Mouse (Mus musculus) heart, postnatal 0 days (tissue): ENCODE measurements at regions not wholly inside any gene's neighbourhood (a gene's known extent, or its start where the extent isn't known, plus 50 kb on each side); places are given as distances from the start of the nearest gene placed in this dataset.

Experiments used
- CTCF ChIP-seq: IDR thresholded peaks from 2 replicates; pipeline ENCODE4 v1.5.1; 2016; ENCODE audit warnings: antibody characterized with exemption, control low read depth, low read depth
- EP300 ChIP-seq: IDR thresholded peaks from 2 replicates; pipeline ENCODE4 v1.6.1; 2016; ENCODE audit warnings: antibody characterized with exemption, low read depth

DNA sequence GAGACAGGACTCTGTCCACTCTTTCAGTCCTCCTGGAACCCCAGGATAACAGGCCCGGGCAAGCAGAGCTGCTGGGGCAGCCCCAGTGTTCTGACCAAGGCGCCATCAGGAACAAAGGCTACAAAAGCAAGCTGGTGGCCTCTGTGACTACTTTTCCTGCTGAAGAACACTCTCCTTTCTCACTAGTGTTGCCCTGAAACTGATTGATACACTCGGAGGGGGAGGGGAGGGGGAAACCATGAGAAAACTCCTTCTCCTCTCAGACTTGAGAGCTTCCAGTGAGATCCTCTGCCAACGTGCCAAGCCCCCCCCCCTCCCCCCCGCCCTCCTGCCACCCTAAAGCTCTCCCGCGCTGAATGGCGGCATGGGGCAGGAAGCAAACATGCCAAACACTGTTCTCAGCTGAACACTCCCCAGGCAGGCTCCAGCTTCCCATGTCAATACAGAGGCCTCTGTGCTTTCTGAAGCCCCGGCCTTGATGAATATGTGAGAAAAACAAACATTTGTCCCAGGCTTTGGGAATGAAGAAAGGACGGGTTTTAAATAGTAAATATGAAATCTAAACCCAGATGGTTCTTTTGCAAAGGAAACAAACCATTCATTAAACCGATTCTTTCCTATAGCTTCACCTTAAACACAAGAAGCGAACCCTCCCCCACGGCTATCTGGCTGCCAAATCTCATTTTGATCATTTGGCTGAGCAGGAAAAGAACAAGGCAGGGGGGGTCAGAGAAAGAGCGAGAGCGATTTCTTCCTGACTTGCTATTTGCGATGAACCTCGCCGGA is 166.3 kb upstream of the Rgma start:
- TF ChIP-seq CTCF = no peak
- no peak for TF ChIP-seq EP300
